8 mouse cellular contexts compared by ENCODE assay signal in genomic region chr16:20693111-20693701, GRCm38 (mm10). TPM values are rescaled to one million over a fixed set of nuclear protein-coding genes. Genes with fewer than 3 reads are reported as not detected.
DNase-seq lines count a peak whose midpoint lies in the region; ATAC-seq and TF ChIP-seq lines count a peak whose summit lies in the region.

TSS of gene Fam131a (plus strand) at chr16:20693241.

- peak within 1 kb of the TSS; percentile 66 for H3K27ac ChIP-seq in forebrain, embryonic 11.5 days (ENCODE audit: low read depth, low read length)
- H3K27ac ChIP-seq in heart, embryonic 14.5 days (replicated peaks in 1 of 2; ENCODE audit: control insufficient read depth in 1 of 2, insufficient read depth in 1 of 2, low read depth in 2 of 2, low read length in 2 of 2) = peak within 1 kb of the TSS; percentile 75
- H3K27ac ChIP-seq in kidney, postnatal 0 days = peak within 1 kb of the TSS; percentile 76
- H3K27ac ChIP-seq in liver, adult 2 months (replicated peaks; ENCODE audit: insufficient read depth, low read depth, low read length) = no peak within 1 kb of the TSS
- peak within 1 kb of the TSS; percentile 85 for H3K27ac ChIP-seq in stomach, embryonic 15.5 days

- ATAC-seq in CD4-positive, CD25-positive, alpha-beta regulatory T cell, adult 4 months = peak; percentile 76
- peak; percentile 91 for ATAC-seq in forebrain, embryonic 11.5 days (replicated peaks; ENCODE audit: low FRiP score)
- peak; percentile 89 for ATAC-seq in heart, embryonic 14.5 days (ENCODE audit: insufficient number of reproducible peaks, insufficient read depth, low FRiP score, low read depth)
- peak; percentile 90 for ATAC-seq in kidney, postnatal 0 days (replicated peaks; ENCODE audit: low FRiP score, low read depth)
- ATAC-seq in stomach, embryonic 15.5 days (ENCODE audit: insufficient read depth, low FRiP score, low read depth) = peak; percentile 88

- TF ChIP-seq POLR2A in liver, adult 2 months (IDR thresholded peaks at IDR 0.05; ENCODE audit: extremely low read depth, insufficient read depth, low read length) = no peak
- peak; percentile 31 for TF ChIP-seq POLR2A in myocyte (IDR thresholded peaks at IDR 0.05; ENCODE audit: insufficient read length, low read depth)

- H3K27me3 ChIP-seq in forebrain, embryonic 11.5 days (ENCODE audit: control insufficient read depth, insufficient read depth, low read length) = no peaks in the 10 kb centered on the region
- no peaks in the 10 kb centered on the region for H3K27me3 ChIP-seq in heart, embryonic 14.5 days (ENCODE audit: control insufficient read depth, insufficient read depth, low read length)
- H3K27me3 ChIP-seq in kidney, postnatal 0 days (ENCODE audit: insufficient read depth, low read length) = no peaks in the 10 kb centered on the region
- no peaks in the 10 kb centered on the region for H3K27me3 ChIP-seq in liver, adult 2 months (ENCODE audit: control insufficient read depth, insufficient read depth, low read length)
- no peaks in the 10 kb centered on the region for H3K27me3 ChIP-seq in myocyte (ENCODE audit: control insufficient read depth, insufficient read depth, insufficient read length)
- H3K27me3 ChIP-seq in stomach, embryonic 15.5 days (replicated peaks) = 0 out of 2 replicates have a peak, but pooled peaks cover 5% of the 10 kb centered on the region

- peak within 1 kb of the TSS; percentile 78 for H3K4me2 ChIP-seq in forebrain, embryonic 11.5 days (ENCODE audit: low read depth, low read length, severe bottlenecking)
- H3K4me2 ChIP-seq in heart, embryonic 14.5 days (ENCODE audit: low read length) = peak within 1 kb of the TSS; percentile 80
- peak within 1 kb of the TSS; percentile 96 for H3K4me2 ChIP-seq in kidney, postnatal 0 days (ENCODE audit: low read length)
- H3K4me2 ChIP-seq in myocyte (ENCODE audit: low read depth) = no peak within 1 kb of the TSS
- peak within 1 kb of the TSS; percentile 86 for H3K4me2 ChIP-seq in stomach, embryonic 15.5 days

- peak within 1 kb of the TSS; percentile 54 for H3K4me3 ChIP-seq in forebrain, embryonic 11.5 days (ENCODE audit: low read depth, low read length)
- H3K4me3 ChIP-seq in heart, embryonic 14.5 days (ENCODE audit: control insufficient read depth in 1 of 2, insufficient read depth in 1 of 2, low read depth in 1 of 2, low read length in 2 of 2) = peak within 1 kb of the TSS; percentile 63 to 75
- peak within 1 kb of the TSS; percentile 70 for H3K4me3 ChIP-seq in kidney, postnatal 0 days (replicated peaks; ENCODE audit: low read depth, low read length)
- peak within 1 kb of the TSS; percentile 71 for H3K4me3 ChIP-seq in liver, adult 2 months (ENCODE audit: insufficient read depth, low read depth, low read length)
- no peak within 1 kb of the TSS for H3K4me3 ChIP-seq in myocyte
- H3K4me3 ChIP-seq in stomach, embryonic 15.5 days (replicated peaks) = peak within 1 kb of the TSS; percentile 59

- H3K79me2 ChIP-seq in liver, adult 2 months (ENCODE audit: control insufficient read depth, insufficient read depth, low read length) = no peaks in the 10 kb centered on the region
- no peaks in the 10 kb centered on the region for H3K79me2 ChIP-seq in myocyte (ENCODE audit: control insufficient read depth, insufficient read depth)

- DNase-seq in c-Kit-positive CD71-negative TER-119-negative erythroid progenitor cells, embryonic 14.5 days (ENCODE audit: low read depth) = peak; percentile 66
- DNase-seq in forebrain, embryonic 11.5 days (ENCODE audit: low spot score) = peak; percentile 97
- peak; percentile 94 for DNase-seq in kidney, postnatal 0 days (ENCODE audit: low spot score)
- DNase-seq in liver, adult 2 months (ENCODE audit: extremely low read depth, low read depth, low spot score) = peak; percentile 41

- H3K9me3 ChIP-seq in forebrain, embryonic 11.5 days (ENCODE audit: control insufficient read depth, low read length) = no peaks in the 10 kb centered on the region
- H3K9me3 ChIP-seq in heart, embryonic 14.5 days (ENCODE audit: control insufficient read depth, low read length) = no peaks in the 10 kb centered on the region
- H3K9me3 ChIP-seq in kidney, postnatal 0 days (replicated peaks; ENCODE audit: low read length) = no peaks in the 10 kb centered on the region
- H3K9me3 ChIP-seq in stomach, embryonic 15.5 days = no peaks in the 10 kb centered on the region

- H3K9ac ChIP-seq in forebrain, embryonic 11.5 days (ENCODE audit: low read length) = peak within 1 kb of the TSS; percentile 74
- peak within 1 kb of the TSS; percentile 77 for H3K9ac ChIP-seq in heart, embryonic 14.5 days (ENCODE audit: low read length)
- peak within 1 kb of the TSS; percentile 76 for H3K9ac ChIP-seq in kidney, postnatal 0 days (ENCODE audit: low read depth, low read length)
- H3K9ac ChIP-seq in liver, adult 2 months (ENCODE audit: low read depth, low read length) = peak within 1 kb of the TSS; percentile 82
- H3K9ac ChIP-seq in stomach, embryonic 15.5 days = peak within 1 kb of the TSS; percentile 42; the same call in 1 of the 2 replicates

- TF ChIP-seq CTCF in kidney, postnatal 0 days (IDR thresholded peaks at IDR 0.05; ENCODE audit: low read depth) = peak; percentile 14; the same call in 1 of the 2 replicates
- no peak for TF ChIP-seq CTCF in liver, adult 2 months (IDR thresholded peaks at IDR 0.05; ENCODE audit: low read depth, low read length)

- under 1% methylated on average over 35 of the region's 37 CpGs for WGBS in forebrain, embryonic 11.5 days
- WGBS in heart, embryonic 14.5 days = under 1% methylated on average over 37 of the region's 37 CpGs
- WGBS in kidney, postnatal 0 days = under 1% methylated on average over 37 of the region's 37 CpGs
- 6% methylated on average over 37 of the region's 37 CpGs for WGBS in liver, adult 2 months
- WGBS in stomach, embryonic 15.5 days = 1% methylated on average over 37 of the region's 37 CpGs

- peaks cover 21% of the 10 kb centered on the region for H3K4me1 ChIP-seq in forebrain, embryonic 11.5 days (replicated peaks; ENCODE audit: control insufficient read depth, insufficient read depth, low read length)
- H3K4me1 ChIP-seq in heart, embryonic 14.5 days (ENCODE audit: control insufficient read depth in 2 of 2, insufficient read depth in 2 of 2, low read length in 2 of 2) = peaks cover 18 to 19% of the 10 kb centered on the region in 2 experiments
- 0 out of 2 replicates have a peak, but pooled peaks cover 7% of the 10 kb centered on the region for H3K4me1 ChIP-seq in kidney, postnatal 0 days (replicated peaks; ENCODE audit: insufficient read depth, low read length)
- peaks cover 4% of the 10 kb centered on the region; the same call in 1 of the 2 replicates for H3K4me1 ChIP-seq in liver, adult 2 months (ENCODE audit: control insufficient read depth, insufficient read depth, low read length)
- peaks cover 22% of the 10 kb centered on the region for H3K4me1 ChIP-seq in stomach, embryonic 15.5 days

- peaks cover 20% of the 10 kb centered on the region for H3K36me3 ChIP-seq in forebrain, embryonic 11.5 days (ENCODE audit: control insufficient read depth, insufficient read depth, low read length)
- peaks cover 45% of the 10 kb centered on the region for H3K36me3 ChIP-seq in heart, embryonic 14.5 days (ENCODE audit: control insufficient read depth, insufficient read depth, low read length)
- H3K36me3 ChIP-seq in kidney, postnatal 0 days (ENCODE audit: insufficient read depth, low read length) = peaks cover 33% of the 10 kb centered on the region
- peaks cover 31% of the 10 kb centered on the region for H3K36me3 ChIP-seq in liver, adult 2 months (ENCODE audit: control insufficient read depth, insufficient read depth, low read length)
- peaks cover 36% of the 10 kb centered on the region for H3K36me3 ChIP-seq in myocyte (ENCODE audit: control insufficient read depth, insufficient read depth)
- peaks cover 36% of the 10 kb centered on the region for H3K36me3 ChIP-seq in stomach, embryonic 15.5 days

- H3ac ChIP-seq in myocyte (ENCODE audit: control insufficient read depth, insufficient read length) = no peak within 1 kb of the TSS

TF ChIP-seq in myocyte, 11 proteins besides CTCF, POLR2A, EP300 and RAD21:
- TF ChIP-seq POLR2AphosphoS2 (IDR thresholded peaks at IDR 0.05; ENCODE audit: insufficient read length, low read depth) (peak; percentile 95), CEBPB (IDR thresholded peaks at IDR 0.05; ENCODE audit: insufficient read depth, poor library complexity, severe bottlenecking) (no peak), E2F4 (IDR thresholded peaks at IDR 0.05; ENCODE audit: insufficient read depth) (no peak), MYOD1 (IDR thresholded peaks at IDR 0.05; ENCODE audit: control insufficient read depth in 1 of 3, insufficient read length in 2 of 3, low read depth in 2 of 3) (no peak), SRF (IDR thresholded peaks at IDR 0.05; ENCODE audit: control insufficient read depth, insufficient read length, low read depth) (no peak), MAX (IDR thresholded peaks at IDR 0.05; ENCODE audit: low read depth) (no peak), TCF12 (IDR thresholded peaks at IDR 0.05; ENCODE audit: insufficient read depth, poor library complexity, severe bottlenecking) (no peak), MYOG (IDR thresholded peaks at IDR 0.05; ENCODE audit: control insufficient read depth in 1 of 3, insufficient read depth in 1 of 3, insufficient read length in 2 of 3, low read depth in 2 of 3) (no peak)

RNA-seq across cellular contexts. Expression of gene Fam131a, which starts in this region (rescaled TPM):
- under 1 TPM; 0.34 to 0.59 TPM for polyA plus RNA-seq in CD4-positive, CD25-positive, alpha-beta regulatory T cell, adult 4 months (2017; shearing (Covaris generic))
- 15.2 and 16.3 TPM in 2 replicates for polyA plus RNA-seq in forebrain, embryonic 11.5 days (2014; fragmentation: Nextera tagmentation; extraction: Ambion mirVana)
- polyA plus RNA-seq in heart, embryonic 14.5 days (2014; fragmentation: Nextera tagmentation; extraction: Ambion mirVana) = 7.1 and 7.2 TPM in 2 replicates
- polyA plus RNA-seq in kidney, postnatal 0 days (2015; fragmentation: Nextera tagmentation; extraction: Ambion mirVana) = 6.4 and 6.9 TPM in 2 replicates
- 0.37 and 0.60 TPM in 2 replicates for total RNA-seq in liver, adult 2 months (2014; rRNA removed)
- polyA plus RNA-seq in liver, adult 2 months (2012; rRNA removed) = 0.56 and 0.99 TPM in 2 replicates
- 0.62 TPM for polyA plus RNA-seq in myocyte (2012; fragmentation: generic; extraction: Trizol)
- polyA plus RNA-seq in stomach, embryonic 15.5 days (2015; fragmentation: Nextera tagmentation; extraction: Ambion mirVana) = 8.5 and 9.1 TPM in 2 replicates

Comparison
In these comparisons a context has a peak if more than half of its experiments do, and no peak if none do; other contexts are left out.
1. Peak in ATAC-seq in CD4-positive, CD25-positive, alpha-beta regulatory T cell, adult 4 months; RNA of the gene not detected or under 1 TPM.
2. Peak in DNase-seq, H3K4me3 ChIP-seq and H3K9ac ChIP-seq in liver, adult 2 months; RNA of the gene not detected or under 1 TPM.
3. DNase-seq: peak in every context shown above with its lines; median percentile 97 in forebrain, embryonic 11.5 days; 94 in kidney, postnatal 0 days; 66 in c-Kit-positive CD71-negative TER-119-negative erythroid progenitor cells, embryonic 14.5 days; 41 in liver, adult 2 months.